In the genomic region with DNA sequence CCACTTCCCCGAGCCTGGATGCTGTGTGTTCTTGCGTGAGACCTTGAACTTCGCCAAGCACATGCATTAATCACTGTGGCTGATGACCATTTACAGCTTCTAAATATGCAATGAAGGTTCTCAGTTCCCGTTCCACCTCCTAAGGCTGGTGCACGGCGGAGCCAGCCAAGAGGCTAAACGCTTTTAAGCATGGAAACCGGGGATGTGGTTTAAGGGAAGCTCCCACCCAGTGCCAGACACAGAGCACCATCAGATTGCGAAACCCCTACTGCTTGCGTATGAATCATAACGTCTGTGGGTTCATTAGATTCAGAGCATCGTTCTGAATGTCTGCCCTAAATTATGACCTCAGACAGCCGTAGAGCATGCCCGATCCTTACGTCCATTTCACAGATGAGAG, we compare ENCODE assay signal across 10 mouse cellular contexts. TPM values are rescaled to one million over a fixed set of nuclear protein-coding genes. Genes with fewer than 3 reads are reported as not detected.
DNase-seq lines count a peak whose midpoint lies in the region; ATAC-seq and TF ChIP-seq lines count a peak whose summit lies in the region.
"Had no signal": no experiment of that assay in that cellular context is flagged by ENCODE, and none has a peak within 500 bp of the region (broad histone marks: within the 10 kb centered on the region; RNA-seq: fewer than 3 reads in every experiment).

No protein-coding gene starts in this region.

- H3K36me3 ChIP-seq in midbrain, embryonic 14.5 days (ENCODE audit: control insufficient read depth, insufficient read depth, low read length), result no peaks in the 10 kb centered on the region
- H3K36me3 ChIP-seq in midbrain, postnatal 0 days (ENCODE audit: insufficient read depth, low read length), result no peaks in the 10 kb centered on the region
- H3K36me3 ChIP-seq in stomach, postnatal 0 days (ENCODE audit: control insufficient read depth, insufficient read depth, low read length), result no peaks in the 10 kb centered on the region
- H3K36me3 ChIP-seq: heart, embryonic 13.5 days; liver, embryonic 12.5 days had no signal

- H3K9ac ChIP-seq in midbrain, embryonic 14.5 days (replicated peaks; ENCODE audit: low read length), result no peak overlapping the region
- no peak overlapping the region for H3K9ac ChIP-seq in midbrain, postnatal 0 days (replicated peaks; ENCODE audit: low read length, poor library complexity, severe bottlenecking)
- no peak overlapping the region for H3K9ac ChIP-seq in stomach, postnatal 0 days (ENCODE audit: low read length)
- H3K9ac ChIP-seq: heart, embryonic 13.5 days; liver, embryonic 12.5 days had no signal

- DNase-seq in midbrain, embryonic 14.5 days, result no peak
- DNase-seq in midbrain, postnatal 0 days (ENCODE audit: low spot score), result no peak
- peak; percentile 13 for DNase-seq in adrenal gland, postnatal 25 days
- DNase-seq in induced T-regulatory cell, adult 2 months (ENCODE audit: low read depth), result peak; percentile 78
- DNase-seq in stomach, postnatal 0 days (ENCODE audit: low spot score), result no peak
- no peak for DNase-seq in urinary bladder, postnatal 14 days (ENCODE audit: low spot score)
- DNase-seq in left cerebral cortex, adult 9 months (ENCODE audit: low spot score in 2 of 2), result no peak
- DNase-seq: cerebellum, adult 18-20 months had no signal

- 0 out of 2 replicates have a peak overlapping the region, but pooled peaks have one; percentile 9 for H3K27ac ChIP-seq in midbrain, embryonic 14.5 days (replicated peaks; ENCODE audit: low read depth, low read length)
- H3K27ac ChIP-seq in midbrain, postnatal 0 days (ENCODE audit: low read depth, low read length), result no peak overlapping the region
- H3K27ac ChIP-seq in stomach, postnatal 0 days (replicated peaks), result no peak overlapping the region
- H3K27ac ChIP-seq: liver, embryonic 12.5 days had no signal

- TF ChIP-seq EP300 in stomach, postnatal 0 days (optimal IDR thresholded peaks at IDR 0.05), result no peak

- 71% methylated on average over 15 of the region's 15 CpGs for WGBS in midbrain, embryonic 14.5 days
- 63% methylated on average over 15 of the region's 15 CpGs for WGBS in midbrain, postnatal 0 days
- 41% methylated on average over 15 of the region's 15 CpGs for WGBS in stomach, postnatal 0 days

- no peak overlapping the region for H3K4me3 ChIP-seq in midbrain, embryonic 14.5 days (replicated peaks; ENCODE audit: low read depth, low read length)
- H3K4me3 ChIP-seq in midbrain, postnatal 0 days (ENCODE audit: low read depth, low read length), result no peak overlapping the region
- no peak overlapping the region for H3K4me3 ChIP-seq in stomach, postnatal 0 days (ENCODE audit: low read depth, low read length)
- H3K4me3 ChIP-seq: heart, embryonic 13.5 days; liver, embryonic 12.5 days had no signal

- peaks cover 37% of the 10 kb centered on the region for H3K4me1 ChIP-seq in midbrain, embryonic 14.5 days (ENCODE audit: control insufficient read depth, insufficient read depth, low read length)
- peaks cover 5% of the 10 kb centered on the region; the same call in 1 of the 2 replicates for H3K4me1 ChIP-seq in midbrain, postnatal 0 days (ENCODE audit: insufficient read depth, low read length)
- no peaks in the 10 kb centered on the region; the same call in 1 of the 2 replicates for H3K4me1 ChIP-seq in stomach, postnatal 0 days (replicated peaks; ENCODE audit: control insufficient read depth, insufficient read depth)
- H3K4me1 ChIP-seq: liver, embryonic 12.5 days had no signal

- no peak for ATAC-seq in midbrain, embryonic 14.5 days (ENCODE audit: low FRiP score, low TSS enrichment)
- no peak for ATAC-seq in midbrain, postnatal 0 days (ENCODE audit: low FRiP score)
- peak; percentile 11; the same call in 1 of the 2 replicates for ATAC-seq in stomach, postnatal 0 days (ENCODE audit: low FRiP score, low TSS enrichment)
- ATAC-seq: liver, embryonic 12.5 days had no signal

- H3K4me2 ChIP-seq in midbrain, embryonic 14.5 days (ENCODE audit: low read length), result no peak overlapping the region
- no peak overlapping the region for H3K4me2 ChIP-seq in midbrain, postnatal 0 days (ENCODE audit: low read depth, low read length, poor library complexity, severe bottlenecking)
- no peak overlapping the region for H3K4me2 ChIP-seq in stomach, postnatal 0 days (replicated peaks; ENCODE audit: low read depth)
- H3K4me2 ChIP-seq: liver, embryonic 12.5 days had no signal

- H3K9me3 ChIP-seq in midbrain, embryonic 14.5 days (ENCODE audit: control insufficient read depth, low read length), result no peaks in the 10 kb centered on the region
- no peaks in the 10 kb centered on the region for H3K9me3 ChIP-seq in midbrain, postnatal 0 days (ENCODE audit: low read length)
- H3K9me3 ChIP-seq in stomach, postnatal 0 days (ENCODE audit: control insufficient read depth, low read length), result no peaks in the 10 kb centered on the region
- H3K9me3 ChIP-seq: heart, embryonic 13.5 days; liver, embryonic 12.5 days had no signal

- H3K27me3 ChIP-seq in midbrain, embryonic 14.5 days (ENCODE audit: control insufficient read depth, insufficient read depth, low read length), result no peaks in the 10 kb centered on the region
- no peaks in the 10 kb centered on the region for H3K27me3 ChIP-seq in midbrain, postnatal 0 days (ENCODE audit: insufficient read depth, low read length)
- H3K27me3 ChIP-seq in stomach, postnatal 0 days (ENCODE audit: control insufficient read depth, insufficient read depth, low read length), result no peaks in the 10 kb centered on the region
- H3K27me3 ChIP-seq: liver, embryonic 12.5 days had no signal

- no peak for TF ChIP-seq CTCF in midbrain, postnatal 0 days (IDR thresholded peaks at IDR 0.05)
- no peak for TF ChIP-seq CTCF in stomach, postnatal 0 days (IDR thresholded peaks at IDR 0.05; ENCODE audit: low read depth)

RNA-seq across cellular contexts. Expression of gene Bcl11b, which starts 41.6 kb away (rescaled TPM):
- polyA plus RNA-seq in midbrain, embryonic 14.5 days (2014; fragmentation: Nextera tagmentation; extraction: Ambion mirVana), result 38.4 and 43.3 TPM in 2 replicates
- total RNA-seq in midbrain, postnatal 0 days (2014; rRNA removed), result 55.2 and 56.8 TPM in 2 replicates
- 18.9 and 19.0 TPM in 2 replicates for polyA plus RNA-seq in midbrain, postnatal 0 days (2015; fragmentation: Nextera tagmentation; extraction: Ambion mirVana)
- total RNA-seq in adrenal gland, postnatal 25 days (2021), result 0.18 and 0.38 TPM in 2 replicates
- 4.6 TPM in 2 replicates for polyA plus RNA-seq in stomach, postnatal 0 days (2015; fragmentation: Nextera tagmentation; extraction: Ambion mirVana)

Comparison
In these comparisons a context has a peak if more than half of its experiments do, and no peak if none do; other contexts are left out.
1. DNase-seq: peak in adrenal gland, postnatal 25 days (single experiment) and induced T-regulatory cell, adult 2 months (single experiment); none in midbrain, embryonic 14.5 days (single experiment), midbrain, postnatal 0 days (single experiment), stomach, postnatal 0 days (single experiment), urinary bladder, postnatal 14 days (single experiment) and left cerebral cortex, adult 9 months (0 of 2).